Mouse (Mus musculus) liver, embryonic 15.5 days (tissue): Measurements from ENCODE around the gene Itprip. TPM values are rescaled to one million over a fixed set of nuclear protein-coding genes. Genes with fewer than 3 reads are reported as not detected.
"Not testable (repeated sequence)": the region's sequence is repeated elsewhere in the genome, so short reads cannot be mapped to it uniquely, and the experiment has no call there.

Experiments
- ATAC-seq: fragments of 200-750 bp; cut with Nextera tagmentation; 2 replicates; pipeline ENCODE4 v1.8.0; 2017; ENCODE audit warnings: moderate number of reproducible peaks, mild to moderate bottlenecking, moderate library complexity; ENCODE audit not compliant: insufficient read depth
- H3K27ac ChIP-seq: fragments of 300-500 bp; sonication (generic); replicated peaks from 2 replicates; pipeline ENCODE4 v1.5.1; 2015; ENCODE audit warnings: mild to moderate bottlenecking, inconsistent platforms
- H3K27me3 ChIP-seq: fragments of 300-500 bp; sonication (generic); 2 replicates; pipeline ENCODE4 v1.6.1; 2015; ENCODE audit warnings: mild to moderate bottlenecking, inconsistent platforms
- H3K36me3 ChIP-seq: fragments of 300-500 bp; sonication (generic); replicated peaks from 2 replicates; pipeline ENCODE4 v1.6.1; 2015; ENCODE audit warnings: moderate library complexity, mild to moderate bottlenecking, inconsistent platforms
- H3K4me1 ChIP-seq: fragments of 300-500 bp; sonication (generic); replicated peaks from 2 replicates; pipeline ENCODE4 v1.6.1; 2015; ENCODE audit warnings: inconsistent platforms
- H3K4me2 ChIP-seq: fragments of 300-500 bp; sonication (generic); 2 replicates; pipeline ENCODE4 v1.6.1; 2015; ENCODE audit warnings: moderate library complexity, mild to moderate bottlenecking, inconsistent platforms
- H3K4me3 ChIP-seq: fragments of 300-500 bp; sonication (generic); replicated peaks from 2 replicates; pipeline ENCODE4 v1.5.1; 2015; ENCODE audit warnings: mild to moderate bottlenecking, inconsistent platforms
- H3K9ac ChIP-seq: fragments of 300-500 bp; sonication (generic); 2 replicates; pipeline ENCODE4 v1.6.1; 2015; ENCODE audit warnings: moderate library complexity, mild to moderate bottlenecking, inconsistent platforms
- H3K9me3 ChIP-seq: fragments of 300-500 bp; sonication (generic); replicated peaks from 2 replicates; pipeline ENCODE4 v1.6.1; 2016; ENCODE audit warnings: inconsistent platforms
- WGBS: fragments of 180-500 bp; shearing (Covaris S2); methylation state at CpG from one replicate; pipeline ENCODE4 v1.1.7; 2015; ENCODE audit warnings: mixed read lengths; ENCODE audit not compliant: insufficient replicate concordance; 5-methylcytosine and 5-hydroxymethylcytosine counted together
- microRNA-seq: library from miRNA; unstranded; fragments of <30 nt; microRNA quantifications from one replicate; pipeline ENCODE4, GENCODE M21; 2016
- polyA plus RNA-seq: library from polyadenylated mRNA; unstranded; fragments of >200 nt; fragmentation: Nextera tagmentation; extraction: Ambion mirVana; gene quantifications from 2 replicates; pipeline ENCODE4 v1.2.1, GENCODE M21; 2015

Gene Itprip
- polyA plus RNA-seq, 1 experiment from 2014 or later, result 4.1 TPM

DNA sequence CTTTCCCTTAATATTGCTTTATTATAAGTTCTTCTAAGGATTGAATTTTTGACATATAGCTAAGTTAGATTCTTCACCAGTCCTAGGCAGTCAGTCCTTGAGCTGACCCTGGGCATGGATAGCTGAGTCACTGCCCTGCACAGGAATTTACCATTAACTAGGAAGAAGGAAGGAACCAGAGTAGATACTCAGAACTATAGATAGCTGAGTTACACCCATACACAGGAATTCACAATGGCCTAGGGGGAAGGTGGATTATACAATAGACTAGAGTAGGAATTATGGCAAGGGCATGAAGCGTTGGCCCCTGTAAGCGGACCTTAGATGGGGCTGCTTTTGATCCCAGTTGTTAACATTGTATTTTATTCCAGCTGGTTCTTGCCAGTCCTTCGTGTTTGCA lies 67.0 kb downstream of the Itprip start:
- H3K4me3 ChIP-seq, H3K4me2 ChIP-seq, H3K9ac ChIP-seq, ATAC-seq, H3K36me3 ChIP-seq, H3K27ac ChIP-seq, H3K9me3 ChIP-seq: not testable (repeated sequence)
- WGBS, result 59% methylated on average over 3 of the region's 3 CpGs
- H3K27me3 ChIP-seq, result peaks cover 12% of the 10 kb centered on the region
- H3K4me1 ChIP-seq, result peaks cover 24% of the 10 kb centered on the region

DNA sequence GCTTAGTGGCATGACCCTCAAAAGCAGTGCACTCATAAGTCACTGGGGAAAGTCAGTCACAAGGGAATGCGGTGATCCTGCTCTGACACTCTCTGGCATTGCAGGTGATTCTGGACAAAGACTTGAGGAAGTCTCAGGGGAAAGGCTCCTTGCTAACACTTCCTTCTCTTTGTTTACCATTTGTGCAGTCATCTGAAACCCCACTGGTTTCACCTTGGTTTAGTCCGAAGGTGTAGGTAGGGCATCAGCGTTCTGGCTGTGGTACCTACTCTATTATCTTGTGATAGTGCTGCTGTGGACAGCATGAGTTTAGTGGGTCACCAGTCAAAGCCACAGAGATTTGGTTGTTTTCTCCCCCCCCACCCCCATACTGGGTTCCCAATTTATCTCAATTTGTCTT lies 69.4 kb downstream of the Itprip start:
- ATAC-seq, result no peak
- WGBS, result 80% methylated on average over 3 of the region's 3 CpGs
- no peak overlapping the region for H3K27ac ChIP-seq
- no peak overlapping the region for H3K4me2 ChIP-seq
- peaks cover 12% of the 10 kb centered on the region for H3K27me3 ChIP-seq
- no peak overlapping the region for H3K4me3 ChIP-seq
- H3K9ac ChIP-seq, result no peak overlapping the region
- no peaks in the 10 kb centered on the region for H3K9me3 ChIP-seq
- no peaks in the 10 kb centered on the region for H3K36me3 ChIP-seq
- H3K4me1 ChIP-seq, result peaks cover 10% of the 10 kb centered on the region

Small RNA genes within 50 kb of the gene (microRNA-seq; reads per million reads assigned to microRNA genes)
- gene Gm22240, result not detected

Other genes with a start within 250 kb of the Itprip start
- gene Col17a1, start 227.2 kb downstream of the Itprip start, polyA plus RNA-seq, result 0.15 and 0.20 TPM in 2 replicates
- gene Sfr1, start 187.6 kb downstream of the Itprip start, polyA plus RNA-seq, result 53.7 and 60.6 TPM in 2 replicates
- gene Gsto1, start 64.3 kb downstream of the Itprip start, polyA plus RNA-seq, result 115 and 122 TPM in 2 replicates
- gene Gsto2, start 53.8 kb downstream of the Itprip start, polyA plus RNA-seq, result 0.13 and 0.24 TPM in 2 replicates
- 0.02 TPM in 1 of 2 replicates, not detected in the other for gene Cfap43, start within 50 bp of the Itprip start, polyA plus RNA-seq
- not detected in 2 replicates for gene Cfap58, start 18.4 kb upstream of the Itprip start, polyA plus RNA-seq